Mouse (Mus musculus): ENCODE measurements at regions not wholly inside any gene's neighbourhood (a gene's known extent, or its start where the extent isn't known, plus 50 kb on each side); places are given as distances from the start of the nearest gene placed in this dataset.

GRCm38 (mm10) chrX:12826646-12827045, 64.8 kb upstream of the Med14 start:
- no peak for TF ChIP-seq CTCF (IDR thresholded peaks at IDR 0.05; ENCODE audit: low read depth)
- no peak for TF ChIP-seq EP300 (IDR thresholded peaks at IDR 0.05; ENCODE audit: low read depth)

Measured in liver, postnatal 0 days (tissue).